Mouse (Mus musculus) embryonic facial prominence, embryonic 11.5 days (tissue): Measurements from ENCODE around the gene Tnfrsf8. TPM values are rescaled to one million over a fixed set of nuclear protein-coding genes. Genes with fewer than 3 reads are reported as not detected.

Experiments used
- ATAC-seq: fragments of 200-750 bp; cut with Nextera tagmentation; replicated peaks from 2 replicates; pipeline ENCODE4 v1.8.0; 2017; ENCODE audit warnings: low read depth; ENCODE audit not compliant: insufficient number of reproducible peaks, low FRiP score, low TSS enrichment
- DNase-seq: peaks from one replicate; pipeline ENCODE4 v3.0.0-alpha.2; 2015; ENCODE audit warnings: low spot score
- H3K27ac ChIP-seq: fragments of 300-500 bp; sonication (generic); replicated peaks from 2 replicates; pipeline ENCODE4 v1.5.1; 2014; ENCODE audit warnings: mild to moderate bottlenecking, low read depth, low read length, control low read depth
- H3K27me3 ChIP-seq: fragments of 300-500 bp; sonication (generic); 2 replicates; pipeline ENCODE4 v1.6.1; 2014; ENCODE audit warnings: mild to moderate bottlenecking, low read length, moderate library complexity, mixed read lengths; ENCODE audit not compliant: control insufficient read depth, insufficient read depth
- H3K36me3 ChIP-seq: fragments of 300-500 bp; sonication (generic); replicated peaks from 2 replicates; pipeline ENCODE4 v1.6.1; 2014; ENCODE audit warnings: low read depth, mild to moderate bottlenecking, low read length, moderate library complexity, mixed read lengths; ENCODE audit not compliant: control insufficient read depth, insufficient read depth
- H3K4me1 ChIP-seq: fragments of 300-500 bp; sonication (generic); 2 replicates; pipeline ENCODE4 v1.6.1; 2014; ENCODE audit warnings: low read length, mixed read lengths; ENCODE audit not compliant: control insufficient read depth, insufficient read depth
- H3K4me2 ChIP-seq: fragments of 300-500 bp; sonication (generic); 2 replicates; pipeline ENCODE4 v1.6.1; 2014; ENCODE audit warnings: low read depth, mild to moderate bottlenecking, control low read depth, low read length, moderate library complexity
- H3K4me3 ChIP-seq: fragments of 300-500 bp; sonication (generic); 2 replicates; pipeline ENCODE4 v1.5.1; 2014; ENCODE audit warnings: low read depth, low read length, control low read depth
- H3K9ac ChIP-seq: fragments of 300-500 bp; sonication (generic); replicated peaks from 2 replicates; pipeline ENCODE4 v1.6.1; 2014; ENCODE audit warnings: mild to moderate bottlenecking, control low read depth, low read length
- H3K9me3 ChIP-seq: fragments of 300-500 bp; sonication (generic); replicated peaks from 2 replicates; pipeline ENCODE4 v1.6.1; 2016; ENCODE audit warnings: mild to moderate bottlenecking, low read length, inconsistent platforms, mixed read lengths; ENCODE audit not compliant: control insufficient read depth
- WGBS: fragments of 180-500 bp; shearing (Covaris S2); extraction: QIAGEN DNeasy Blood & Tissue Kit; methylation state at CpG from one replicate; pipeline ENCODE4 v1.1.7; 2014; 5-methylcytosine and 5-hydroxymethylcytosine counted together
- polyA plus RNA-seq: library from polyadenylated mRNA; unstranded; fragments of >200 nt; fragmentation: Nextera tagmentation; extraction: Ambion mirVana; gene quantifications from 2 replicates; pipeline ENCODE4 v1.2.1, GENCODE M21; 2014

Gene Tnfrsf8
- polyA plus RNA-seq, 1 experiment from 2014 or later: 0.08 TPM

DNA sequence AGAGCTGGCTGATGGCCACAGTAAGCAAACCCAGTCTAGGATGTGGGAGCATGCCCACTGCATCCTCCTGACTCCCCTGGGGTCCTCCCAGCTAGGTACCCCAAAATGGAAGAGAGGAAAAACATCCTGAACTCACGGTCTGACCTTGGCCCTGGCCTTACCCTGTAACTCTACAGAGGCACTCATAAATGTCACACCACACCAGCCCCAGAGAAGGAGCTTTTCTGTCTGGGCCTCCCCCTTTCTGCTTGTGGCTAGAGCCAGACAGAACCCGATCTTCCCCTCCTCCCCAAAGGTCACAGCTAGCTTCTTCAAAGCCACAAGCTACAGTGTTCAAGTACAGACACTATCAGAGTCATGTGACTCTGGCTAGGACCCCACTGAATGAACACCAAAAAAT lies 93.6 kb downstream of the Tnfrsf8 start:
- Histone ChIP-seq H3K9ac (no peak overlapping the region), H3K27ac (no peak overlapping the region), H3K4me1 (no peaks in the 10 kb centered on the region), H3K4me3 (no peak overlapping the region), H3K4me2 (no peak overlapping the region), H3K27me3 (no peaks in the 10 kb centered on the region), H3K9me3 (no peaks in the 10 kb centered on the region), H3K36me3 (no peaks in the 10 kb centered on the region)
- DNase-seq (no peak), ATAC-seq (no peak)
- WGBS: 82% methylated on average over 2 of the region's 2 CpGs

DNA sequence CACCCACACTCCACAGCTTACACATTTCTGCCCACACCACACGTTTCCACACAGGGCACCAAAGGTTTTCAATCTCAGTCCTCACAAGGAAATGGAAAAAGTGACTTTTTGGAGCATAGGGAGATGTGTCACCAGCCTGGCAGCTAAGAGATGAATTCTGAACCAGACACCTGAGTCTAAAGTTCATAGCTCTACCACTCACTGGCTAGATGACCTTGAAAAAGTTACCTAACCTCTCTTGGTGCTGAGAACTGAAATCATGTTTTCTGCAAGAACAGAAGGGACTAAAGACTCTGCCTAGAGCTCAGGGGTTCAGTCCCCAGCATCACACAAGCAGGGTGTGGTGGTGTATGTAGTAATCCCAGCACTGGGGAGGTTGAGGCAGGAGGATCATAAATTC lies 95.0 kb downstream of the Tnfrsf8 start:
- Histone ChIP-seq H3K4me1 (no peaks in the 10 kb centered on the region), H3K36me3 (no peaks in the 10 kb centered on the region), H3K27me3 (no peaks in the 10 kb centered on the region), H3K9me3 (no peaks in the 10 kb centered on the region), H3K27ac (no peak overlapping the region), H3K4me2 (no peak overlapping the region), H3K4me3 (no peak overlapping the region), H3K9ac (no peak overlapping the region)
- ATAC-seq (no peak), DNase-seq (no peak)
- WGBS: 64% methylated on average over 1 of the region's 1 CpGs

DNA sequence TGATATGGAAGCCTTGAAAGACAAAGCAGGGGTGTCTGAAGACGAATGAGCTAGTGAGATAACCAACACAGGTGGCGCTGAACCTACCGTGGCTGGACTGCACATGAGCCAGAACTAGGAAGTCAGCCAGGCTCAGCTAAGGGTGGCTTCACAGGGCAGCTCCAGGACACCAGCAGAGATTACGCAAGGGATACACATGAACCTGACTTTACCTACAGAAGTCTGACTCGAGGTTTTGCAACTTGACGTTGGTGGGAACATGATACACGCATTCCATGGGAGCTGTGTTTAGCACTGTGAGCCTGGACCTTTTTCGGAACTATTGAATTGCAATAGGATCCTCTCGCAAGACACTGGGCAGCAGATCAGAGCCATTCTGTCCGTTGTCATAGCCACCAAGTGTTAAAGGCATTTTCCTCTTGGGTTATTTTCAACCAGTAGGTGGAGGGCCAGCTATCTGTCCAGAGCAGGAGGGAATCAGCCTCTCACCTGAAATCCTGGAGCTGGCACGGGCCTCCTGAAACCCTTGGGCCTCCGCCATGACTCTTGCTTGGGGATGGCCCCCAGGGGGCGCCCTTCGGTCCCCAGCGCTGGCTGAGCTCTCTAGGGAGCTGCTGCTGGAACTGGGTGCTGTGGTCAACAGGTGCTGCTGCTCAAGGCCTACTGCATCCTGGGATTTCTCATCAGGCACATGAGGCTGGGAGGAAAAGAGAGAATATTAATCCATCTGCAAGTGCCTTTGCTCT lies 95.6 kb downstream of the Tnfrsf8 start:
- Histone ChIP-seq H3K27me3 (no peaks in the 10 kb centered on the region), H3K4me3 (no peak overlapping the region), H3K9me3 (no peaks in the 10 kb centered on the region), H3K27ac (no peak overlapping the region), H3K4me1 (no peaks in the 10 kb centered on the region), H3K36me3 (no peaks in the 10 kb centered on the region), H3K4me2 (no peak overlapping the region), H3K9ac (no peak overlapping the region)
- ATAC-seq (no peak), DNase-seq (no peak)
- 62% methylated on average over 15 of the region's 15 CpGs for WGBS

DNA sequence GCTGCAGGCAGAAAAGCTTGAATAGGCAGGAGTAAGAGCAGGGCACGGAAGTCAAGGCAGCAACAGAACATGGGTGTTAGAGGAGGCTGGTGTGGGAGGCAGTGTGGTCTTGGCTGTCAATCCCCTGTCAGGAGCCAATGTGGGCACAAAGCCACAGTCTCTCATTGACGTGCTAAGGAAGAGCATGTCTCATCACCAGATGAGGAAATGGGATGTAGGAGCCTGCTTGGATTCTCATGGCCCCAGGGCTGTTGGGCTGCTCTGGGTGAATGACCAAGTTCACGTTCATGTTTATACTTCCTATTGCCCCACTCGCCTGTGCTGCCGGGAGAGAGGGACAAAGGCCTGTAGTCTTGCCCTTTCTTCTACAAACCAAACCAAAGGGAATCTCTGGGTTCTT lies 97.1 kb downstream of the Tnfrsf8 start:
- WGBS: 72% methylated on average over 5 of the region's 5 CpGs
- no peaks in the 10 kb centered on the region for H3K9me3 ChIP-seq
- no peaks in the 10 kb centered on the region for H3K4me1 ChIP-seq
- no peaks in the 10 kb centered on the region for H3K27me3 ChIP-seq
- no peak overlapping the region for H3K9ac ChIP-seq
- no peak overlapping the region for H3K27ac ChIP-seq
- ATAC-seq: no peak
- H3K36me3 ChIP-seq: no peaks in the 10 kb centered on the region
- H3K4me3 ChIP-seq: no peak overlapping the region
- DNase-seq: no peak
- H3K4me2 ChIP-seq: no peak overlapping the region

Other genes with a start within 250 kb of the Tnfrsf8 start
- 7.7 and 10.1 TPM in 2 replicates for gene Vps13d, start 120.2 kb downstream of the Tnfrsf8 start, polyA plus RNA-seq
- 1.1 and 2.7 TPM in 2 replicates for gene Tnfrsf1b, start 68.3 kb downstream of the Tnfrsf8 start, polyA plus RNA-seq
- 0.10 TPM in 1 of 2 replicates, not detected in the other for gene Zfp990, start 195.6 kb upstream of the Tnfrsf8 start, polyA plus RNA-seq